Mouse (Mus musculus): Measurements from ENCODE around the gene Tmem82. TPM values are rescaled to one million over a fixed set of nuclear protein-coding genes. Genes with fewer than 3 reads are reported as not detected.

The Tmem82 gene
- 2.4 and 3.3 TPM in 2 replicates for polyA plus RNA-seq (2012; ENCODE audit: insufficient read depth, insufficient read length, missing spikeins)

DNA sequence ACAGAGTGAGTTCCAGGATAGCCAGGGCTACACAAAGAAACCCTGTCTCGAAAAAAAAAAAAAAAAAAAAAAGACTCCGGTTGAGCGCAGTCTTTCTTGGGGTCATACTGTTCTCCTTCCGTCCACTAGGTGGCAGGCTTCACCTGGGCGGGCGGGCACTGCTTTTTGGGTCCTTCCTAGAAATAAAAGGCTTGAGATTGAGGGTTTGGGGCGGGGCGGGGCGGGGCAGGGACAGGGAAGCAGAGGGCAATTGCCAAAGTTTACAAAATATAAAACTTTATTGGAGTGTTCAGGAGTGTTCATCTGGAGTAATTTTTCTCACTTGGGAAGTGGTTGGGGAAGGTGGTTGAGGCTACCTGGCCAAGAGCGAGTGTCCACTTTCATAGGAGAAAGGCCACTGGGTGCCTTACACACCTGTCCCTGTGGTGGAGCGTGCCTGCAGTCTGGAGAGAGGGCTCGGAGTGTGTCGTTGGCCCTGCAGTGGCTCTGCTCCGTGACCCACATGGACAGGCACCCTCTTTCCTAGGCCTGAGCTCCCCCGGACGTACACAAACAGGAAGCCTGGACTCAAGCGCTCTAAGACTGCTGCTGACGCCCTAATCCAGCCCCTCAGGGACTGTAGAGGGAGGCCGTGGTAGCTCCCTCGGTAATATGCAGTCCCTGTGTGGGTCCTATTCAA is at the start of gene Tmem82:
TSS of gene Tmem82 (minus strand) at position 69 of the 679 bp plus-strand sequence.
- Histone ChIP-seq H3K4me1 (ENCODE audit: control insufficient read depth, insufficient read depth, low read length) (peaks cover 22% of the 10 kb centered on the region), H3K27ac (ENCODE audit: insufficient read depth, low read depth, low read length) (no peak within 1 kb of the TSS), H3K4me3 (ENCODE audit: insufficient read depth, low read length) (peak within 1 kb of the TSS; percentile 58)
- TF ChIP-seq POLR2A (IDR thresholded peaks at IDR 0.05; ENCODE audit: borderline replicate concordance, low read depth, low read length) (no peak), CTCF (IDR thresholded peaks at IDR 0.05; ENCODE audit: low read depth, low read length) (peak; percentile 49; the same call in 1 of the 2 replicates)

DNA sequence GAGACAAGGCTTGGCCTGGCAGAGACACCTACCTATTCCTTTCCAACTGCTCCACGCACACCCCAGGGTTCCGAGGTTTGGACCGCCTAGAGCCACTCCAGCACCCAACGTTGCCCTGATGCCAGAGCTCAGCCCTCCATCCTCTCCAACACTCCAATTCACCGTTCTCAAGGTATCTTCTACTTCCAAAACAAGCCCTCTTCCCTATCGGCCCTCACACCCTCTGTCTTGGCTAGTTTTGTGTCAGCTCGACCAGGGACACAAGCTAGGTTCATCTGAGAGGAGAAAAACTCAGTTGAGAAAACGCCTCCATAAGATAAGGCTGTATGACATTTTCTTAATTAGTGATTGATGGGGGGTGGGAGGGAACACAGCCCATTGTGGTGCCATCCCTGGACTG is 46.4 kb upstream of the Tmem82 start, which contains the start of gene Plekhm2:
TSS of gene Plekhm2 (minus strand) at position 101 of the 400 bp plus-strand sequence.
- H3K4me3 ChIP-seq (ENCODE audit: insufficient read depth, low read length): peak within 1 kb of the TSS; percentile 89
- peak within 1 kb of the TSS; percentile 86 for H3K27ac ChIP-seq (ENCODE audit: insufficient read depth, low read depth, low read length)
- H3K4me1 ChIP-seq (ENCODE audit: control insufficient read depth, insufficient read depth, low read length): peaks cover 41% of the 10 kb centered on the region
- 0 out of 2 replicates have a peak, but pooled peaks have one; percentile 19 for TF ChIP-seq CTCF (IDR thresholded peaks at IDR 0.05; ENCODE audit: low read depth, low read length)
- TF ChIP-seq POLR2A (IDR thresholded peaks at IDR 0.05; ENCODE audit: borderline replicate concordance, low read depth, low read length): no peak

DNA sequence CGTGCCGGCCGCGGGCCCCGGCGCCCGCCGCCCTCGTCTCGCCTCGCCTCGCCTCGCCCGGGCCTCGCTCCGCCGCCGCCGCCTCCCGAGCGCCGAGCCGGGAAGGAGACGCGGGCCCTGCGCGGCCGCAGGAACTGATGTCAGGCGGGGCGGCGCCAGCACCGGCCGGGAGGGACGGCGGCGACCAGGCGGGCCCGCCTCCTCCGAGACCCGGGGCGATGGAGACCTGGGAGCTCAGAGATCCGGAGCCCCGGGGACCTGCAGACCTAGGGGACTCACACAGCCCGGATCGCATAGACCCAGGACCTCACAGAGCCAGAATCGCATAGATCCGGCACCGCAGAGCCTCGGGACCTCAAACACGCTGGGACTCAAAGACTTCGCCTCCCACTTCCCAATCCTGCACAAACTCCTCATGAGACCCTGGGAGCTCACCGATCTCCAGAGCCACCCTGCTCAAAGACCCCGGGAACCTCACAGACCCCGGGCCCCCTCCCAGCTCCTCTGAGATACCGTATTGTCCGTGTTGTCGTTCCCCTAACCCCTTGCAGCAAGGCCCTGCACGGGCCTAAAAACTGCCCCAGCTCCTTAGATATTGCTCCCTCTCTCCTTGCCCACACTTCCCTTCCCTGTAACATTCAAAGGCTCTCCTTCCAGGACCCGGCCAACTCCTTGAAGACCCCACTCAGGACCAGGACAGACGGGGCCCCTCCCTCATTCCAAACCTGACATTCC is 45.7 kb upstream of the Tmem82 start:
- H3K4me1 ChIP-seq (ENCODE audit: control insufficient read depth, insufficient read depth, low read length): peaks cover 41% of the 10 kb centered on the region
- H3K27ac ChIP-seq (ENCODE audit: insufficient read depth, low read depth, low read length): peak overlapping the region; percentile 86
- H3K4me3 ChIP-seq (ENCODE audit: insufficient read depth, low read length): peak overlapping the region; percentile 89
- TF ChIP-seq CTCF (IDR thresholded peaks at IDR 0.05; ENCODE audit: low read depth, low read length) (no peak), POLR2A (IDR thresholded peaks at IDR 0.05; ENCODE audit: borderline replicate concordance, low read depth, low read length) (no peak; the same call in 1 of the 2 replicates)

DNA sequence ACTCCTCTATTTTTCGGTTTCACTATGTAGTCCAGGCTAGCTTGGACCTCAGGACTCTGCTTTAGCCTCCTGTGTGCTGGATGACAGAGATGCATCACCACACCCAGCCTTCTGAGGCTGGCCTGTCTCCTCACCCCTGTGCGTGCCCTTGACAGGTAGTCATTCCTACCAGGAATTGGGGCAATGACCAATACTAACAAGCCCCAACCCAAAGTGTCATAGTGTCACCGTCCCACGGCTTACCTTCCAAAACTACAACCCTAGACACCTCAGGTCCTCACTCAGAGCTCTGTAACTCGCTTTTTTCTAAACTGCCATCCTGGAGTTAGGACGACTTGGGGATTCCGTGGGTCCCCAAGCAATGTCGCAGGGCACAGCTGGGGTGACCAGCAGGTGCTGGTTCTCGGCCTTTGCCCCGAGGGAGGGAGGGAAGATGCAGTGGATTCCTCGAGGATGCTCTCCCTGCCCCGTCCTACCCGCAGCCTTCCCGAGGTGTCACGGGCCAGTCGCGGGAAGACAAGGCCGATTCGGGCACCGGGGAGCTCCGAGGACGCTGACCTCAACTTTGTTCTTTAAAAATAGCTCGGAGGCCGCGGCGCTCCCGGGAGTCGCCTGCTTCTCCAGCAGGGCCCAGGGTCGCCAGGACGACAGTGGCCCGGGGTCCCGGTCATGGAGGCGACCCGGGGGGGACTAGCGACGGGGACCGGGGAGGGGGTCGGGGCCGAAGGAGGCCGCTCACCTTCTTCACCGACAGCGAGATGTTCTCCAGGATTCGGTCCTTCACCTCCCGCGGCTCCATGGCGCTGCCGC is 44.9 kb upstream of the Tmem82 start:
- TF ChIP-seq POLR2A (IDR thresholded peaks at IDR 0.05; ENCODE audit: borderline replicate concordance, low read depth, low read length) (no peak), CTCF (IDR thresholded peaks at IDR 0.05; ENCODE audit: low read depth, low read length) (no peak)
- H3K27ac ChIP-seq (ENCODE audit: insufficient read depth, low read depth, low read length): peak overlapping the region; percentile 69
- H3K4me1 ChIP-seq (ENCODE audit: control insufficient read depth, insufficient read depth, low read length): peaks cover 44% of the 10 kb centered on the region
- H3K4me3 ChIP-seq (ENCODE audit: insufficient read depth, low read length): peak overlapping the region; percentile 89

DNA sequence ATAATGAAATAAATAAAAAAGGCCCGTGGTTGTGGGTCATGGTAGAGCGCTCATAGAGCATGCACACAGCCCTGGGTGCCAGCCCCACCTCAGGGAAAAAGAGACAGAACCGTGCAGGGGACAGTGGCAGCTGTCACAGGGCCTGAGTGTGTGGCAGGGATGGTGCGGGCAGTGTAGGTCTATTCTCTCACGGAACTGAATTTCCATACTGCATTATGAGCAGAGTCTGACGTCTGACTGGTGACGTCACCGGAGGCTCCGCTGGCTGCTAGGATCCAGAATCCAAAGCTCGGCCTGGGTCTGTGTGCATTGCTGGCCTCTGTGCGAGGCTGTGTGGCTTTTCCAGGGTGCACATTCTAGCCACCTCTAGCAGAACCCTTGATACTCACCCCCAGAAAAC is 42.5 kb upstream of the Tmem82 start:
- H3K4me1 ChIP-seq (ENCODE audit: control insufficient read depth, insufficient read depth, low read length): peaks cover 50% of the 10 kb centered on the region
- H3K4me3 ChIP-seq (ENCODE audit: insufficient read depth, low read length): no peak overlapping the region
- H3K27ac ChIP-seq (ENCODE audit: insufficient read depth, low read depth, low read length): no peak overlapping the region
- no peak for TF ChIP-seq POLR2A (IDR thresholded peaks at IDR 0.05; ENCODE audit: borderline replicate concordance, low read depth, low read length)
- no peak for TF ChIP-seq CTCF (IDR thresholded peaks at IDR 0.05; ENCODE audit: low read depth, low read length)

DNA sequence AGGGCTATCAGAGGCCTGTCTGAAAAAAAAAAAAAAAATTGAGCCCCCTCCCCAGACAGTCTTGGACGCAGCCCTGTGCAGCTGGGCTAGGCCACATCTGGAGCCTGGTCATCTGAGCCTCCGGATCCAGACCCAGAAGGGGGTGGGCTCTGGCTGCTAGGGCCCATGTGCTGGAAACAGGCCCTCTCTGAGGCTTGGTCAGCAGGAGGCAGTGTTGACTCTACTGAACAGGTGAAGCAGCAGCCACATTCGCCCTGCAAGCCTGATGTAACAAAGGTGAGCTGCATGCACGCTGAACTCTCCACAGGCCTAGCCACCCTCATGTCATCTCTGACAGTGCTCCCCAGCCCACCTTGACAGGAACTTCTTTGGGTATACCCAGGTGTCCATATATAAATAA is 41.3 kb upstream of the Tmem82 start:
- TF ChIP-seq POLR2A (IDR thresholded peaks at IDR 0.05; ENCODE audit: borderline replicate concordance, low read depth, low read length): no peak
- no peak for TF ChIP-seq CTCF (IDR thresholded peaks at IDR 0.05; ENCODE audit: low read depth, low read length)
- Histone ChIP-seq H3K27ac (ENCODE audit: insufficient read depth, low read depth, low read length) (no peak overlapping the region), H3K4me3 (ENCODE audit: insufficient read depth, low read length) (no peak overlapping the region), H3K4me1 (ENCODE audit: control insufficient read depth, insufficient read depth, low read length) (peaks cover 51% of the 10 kb centered on the region)

DNA sequence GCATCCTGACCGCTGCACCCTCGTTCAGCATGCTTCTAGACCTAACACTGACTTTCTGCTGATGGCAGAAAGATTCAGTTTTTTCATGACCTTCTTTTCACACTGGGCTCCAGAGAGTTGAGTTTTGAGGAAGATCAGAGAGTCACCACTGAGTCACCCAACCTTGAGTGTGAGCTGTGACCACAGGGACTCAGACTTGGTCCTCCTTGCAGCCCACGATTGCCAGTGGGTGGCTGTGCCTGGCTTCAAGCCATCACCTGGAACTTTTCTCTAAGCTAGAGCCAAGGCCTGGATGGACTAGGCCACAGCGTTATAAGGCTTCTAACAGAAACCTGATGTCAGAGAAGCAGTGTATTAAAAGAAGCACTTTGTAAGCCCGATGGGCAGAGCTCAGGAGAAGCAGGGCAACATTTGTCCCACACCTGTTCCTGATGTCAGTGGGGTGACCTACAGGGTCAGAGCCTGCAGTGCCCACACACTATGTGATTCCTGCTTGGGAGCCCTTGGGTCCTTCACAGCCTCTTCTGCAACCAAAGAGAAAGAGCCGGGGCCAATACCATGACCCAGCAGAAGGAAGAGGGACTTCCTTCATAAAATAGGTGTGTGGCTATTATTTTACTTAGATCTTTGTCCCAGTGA is 40.5 kb upstream of the Tmem82 start:
- H3K27ac ChIP-seq (ENCODE audit: insufficient read depth, low read depth, low read length): peak overlapping the region; percentile 32

DNA sequence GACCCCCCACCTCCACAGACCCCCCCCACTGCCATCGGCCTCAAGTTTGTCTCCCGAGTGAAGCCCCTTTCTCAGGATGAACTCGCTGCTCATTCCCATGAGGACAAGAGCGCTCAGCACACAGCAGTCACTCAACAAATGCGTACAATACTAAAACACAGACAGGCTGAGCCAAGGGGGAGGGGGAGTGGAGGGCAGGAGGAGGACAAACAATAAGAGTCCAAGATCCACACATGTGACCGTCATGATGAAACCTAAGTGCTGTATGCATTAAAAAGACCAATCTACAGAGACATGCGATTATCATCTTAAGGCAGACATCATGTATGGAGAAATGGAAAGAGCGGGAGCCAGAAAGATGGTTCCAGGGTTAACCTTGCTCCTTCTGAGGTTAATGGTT is 38.5 kb upstream of the Tmem82 start:
- H3K4me1 ChIP-seq (ENCODE audit: control insufficient read depth, insufficient read depth, low read length): peaks cover 72% of the 10 kb centered on the region
- peak overlapping the region; percentile 93 for H3K27ac ChIP-seq (ENCODE audit: insufficient read depth, low read depth, low read length)
- TF ChIP-seq POLR2A (IDR thresholded peaks at IDR 0.05; ENCODE audit: borderline replicate concordance, low read depth, low read length): no peak
- TF ChIP-seq CTCF (IDR thresholded peaks at IDR 0.05; ENCODE audit: low read depth, low read length): no peak
- no peak overlapping the region for H3K4me3 ChIP-seq (ENCODE audit: insufficient read depth, low read length)

More for the DNA sequence above, 40.5 kb upstream of the Tmem82 start:
- no peak for TF ChIP-seq CTCF (IDR thresholded peaks at IDR 0.05; ENCODE audit: low read depth, low read length)
- no peak overlapping the region for H3K4me3 ChIP-seq (ENCODE audit: insufficient read depth, low read length)
- peaks cover 55% of the 10 kb centered on the region for H3K4me1 ChIP-seq (ENCODE audit: control insufficient read depth, insufficient read depth, low read length)

Measured in bone marrow macrophage, adult 2 months (primary cell).